Mouse (Mus musculus): ENCODE results near the gene Nr3c2. TPM values are rescaled to one million over a fixed set of nuclear protein-coding genes. Genes with fewer than 3 reads are reported as not detected.
A peak's percentile ranks its signal among the peaks of the same experiment; 100 is the strongest.

The Nr3c2 gene
- total and polyA plus RNA-seq, 2 experiments from 2014 or later: 5.7 to 6.0 TPM

- H3K9ac ChIP-seq (replicated peaks; ENCODE audit: low read length, poor library complexity, severe bottlenecking): no peak overlapping the region
- no peak for TF ChIP-seq CTCF (IDR thresholded peaks at IDR 0.05)
- no peak overlapping the region for H3K4me2 ChIP-seq (ENCODE audit: low read depth, low read length, poor library complexity, severe bottlenecking)
- H3K4me1 ChIP-seq (ENCODE audit: insufficient read depth, low read length): no peaks in the 10 kb centered on the region
- no peak for DNase-seq (ENCODE audit: low spot score)
- WGBS: 94% methylated on average over 7 of the region's 7 CpGs
- no peak for ATAC-seq (ENCODE audit: low FRiP score)
- H3K36me3 ChIP-seq (ENCODE audit: insufficient read depth, low read length): no peaks in the 10 kb centered on the region
- no peaks in the 10 kb centered on the region for H3K9me3 ChIP-seq (ENCODE audit: low read length)
- no peak overlapping the region for H3K4me3 ChIP-seq (ENCODE audit: low read depth, low read length)
- H3K27ac ChIP-seq (ENCODE audit: low read depth, low read length): no peak overlapping the region
- no peaks in the 10 kb centered on the region for H3K27me3 ChIP-seq (ENCODE audit: insufficient read depth, low read length)
Observed at GRCm38 (mm10) chr8:77102879-77103278, 203.6 kb downstream of the Nr3c2 start.

DNA sequence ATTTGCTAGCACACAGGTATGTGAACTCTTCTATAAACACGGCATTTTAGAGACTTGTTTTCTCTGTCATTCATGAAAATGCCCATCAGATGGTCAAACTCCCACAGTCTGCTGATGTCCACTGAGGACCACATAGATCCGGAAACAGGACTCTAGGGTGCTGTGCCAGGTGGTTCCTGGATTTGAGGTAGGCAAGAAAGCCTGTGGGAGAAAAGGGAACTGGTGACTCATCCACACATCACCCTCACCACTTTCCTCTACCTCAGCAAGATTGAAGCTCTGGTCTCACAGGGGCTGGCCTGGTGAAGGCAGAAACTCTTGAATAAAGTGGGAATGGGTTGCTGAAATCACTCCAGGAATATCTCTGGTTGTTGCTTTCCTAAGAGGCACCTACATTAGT is 213.5 kb downstream of the Nr3c2 start:
- no peak overlapping the region for H3K4me2 ChIP-seq (ENCODE audit: low read depth, low read length, poor library complexity, severe bottlenecking)
- ATAC-seq (ENCODE audit: low FRiP score) (no peak), DNase-seq (ENCODE audit: low spot score) (no peak)
- no peak overlapping the region for H3K4me3 ChIP-seq (ENCODE audit: low read depth, low read length)
- TF ChIP-seq CTCF (IDR thresholded peaks at IDR 0.05): no peak
- no peaks in the 10 kb centered on the region for H3K27me3 ChIP-seq (ENCODE audit: insufficient read depth, low read length)
- H3K9ac ChIP-seq (replicated peaks; ENCODE audit: low read length, poor library complexity, severe bottlenecking): no peak overlapping the region
- no peak overlapping the region for H3K27ac ChIP-seq (ENCODE audit: low read depth, low read length)
- H3K9me3 ChIP-seq (ENCODE audit: low read length): no peaks in the 10 kb centered on the region
- H3K4me1 ChIP-seq (ENCODE audit: insufficient read depth, low read length): no peaks in the 10 kb centered on the region
- no peaks in the 10 kb centered on the region for H3K36me3 ChIP-seq (ENCODE audit: insufficient read depth, low read length)
- 94% methylated on average over 2 of the region's 2 CpGs for WGBS

DNA sequence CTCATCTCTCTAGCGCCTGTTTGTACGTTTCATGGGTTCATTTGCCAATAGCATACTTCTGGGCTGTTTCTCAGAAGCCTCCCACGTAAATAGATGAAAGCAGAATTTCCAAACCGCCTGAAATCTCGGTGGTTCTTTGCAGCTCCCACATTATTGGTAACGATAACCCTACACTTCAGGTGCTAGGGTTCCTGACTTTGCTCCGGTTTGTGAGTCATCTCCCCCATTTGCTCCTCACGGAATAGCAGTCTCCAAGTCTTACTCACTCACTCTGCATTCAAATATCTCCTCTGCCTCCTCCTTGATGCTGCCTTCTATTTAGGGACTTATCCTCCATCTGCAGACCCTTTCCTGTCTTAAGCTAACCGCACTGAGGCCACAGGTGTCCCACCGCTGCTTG is 215.5 kb downstream of the Nr3c2 start:
- Histone ChIP-seq H3K4me2 (ENCODE audit: low read depth, low read length, poor library complexity, severe bottlenecking) (no peak overlapping the region), H3K4me3 (ENCODE audit: low read depth, low read length) (no peak overlapping the region), H3K36me3 (ENCODE audit: insufficient read depth, low read length) (no peaks in the 10 kb centered on the region), H3K27me3 (ENCODE audit: insufficient read depth, low read length) (no peaks in the 10 kb centered on the region), H3K27ac (ENCODE audit: low read depth, low read length) (no peak overlapping the region), H3K9ac (replicated peaks; ENCODE audit: low read length, poor library complexity, severe bottlenecking) (no peak overlapping the region), H3K9me3 (ENCODE audit: low read length) (no peaks in the 10 kb centered on the region), H3K4me1 (ENCODE audit: insufficient read depth, low read length) (no peaks in the 10 kb centered on the region)
- TF ChIP-seq CTCF (IDR thresholded peaks at IDR 0.05): no peak
- ATAC-seq (ENCODE audit: low FRiP score) (no peak), DNase-seq (ENCODE audit: low spot score) (no peak)
- WGBS: 85% methylated on average over 10 of the region's 10 CpGs

DNA sequence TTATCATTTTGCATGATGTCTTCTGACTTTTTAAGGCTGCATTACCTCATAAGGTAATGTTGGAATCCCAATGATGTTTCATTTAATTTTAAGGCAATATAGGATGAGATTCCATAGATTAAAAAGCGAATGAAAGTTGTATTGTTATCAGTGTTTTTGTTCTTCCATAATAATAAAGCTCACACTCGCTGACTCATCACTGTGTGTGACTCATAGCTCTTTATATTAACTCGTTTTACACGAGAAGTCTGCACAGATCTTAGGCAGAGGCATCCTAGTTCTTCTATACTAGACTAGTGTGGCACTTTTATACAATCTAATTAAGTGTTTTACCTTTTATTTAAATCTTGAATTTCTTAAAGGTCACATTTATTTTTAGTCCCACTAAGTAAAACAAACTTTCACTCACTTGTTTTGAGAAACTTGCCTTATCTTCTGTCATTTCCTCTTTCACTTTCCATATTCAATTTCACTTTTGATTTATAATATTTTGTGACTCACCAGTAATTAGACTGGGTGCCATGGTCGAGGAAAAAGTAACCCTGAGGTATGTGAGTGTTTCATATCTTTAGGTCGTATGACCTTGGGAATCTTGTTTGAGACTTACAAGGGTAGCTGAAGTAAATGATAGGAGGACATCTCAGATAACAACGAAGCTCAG is 217.3 kb downstream of the Nr3c2 start:
- H3K4me2 ChIP-seq (ENCODE audit: low read depth, low read length, poor library complexity, severe bottlenecking): no peak overlapping the region
- no peaks in the 10 kb centered on the region for H3K4me1 ChIP-seq (ENCODE audit: insufficient read depth, low read length)
- ATAC-seq (ENCODE audit: low FRiP score): no peak
- H3K9me3 ChIP-seq (ENCODE audit: low read length): no peaks in the 10 kb centered on the region
- H3K27me3 ChIP-seq (ENCODE audit: insufficient read depth, low read length): no peaks in the 10 kb centered on the region
- no peak overlapping the region for H3K27ac ChIP-seq (ENCODE audit: low read depth, low read length)
- TF ChIP-seq CTCF (IDR thresholded peaks at IDR 0.05): no peak
- no peak for DNase-seq (ENCODE audit: low spot score)
- no peaks in the 10 kb centered on the region for H3K36me3 ChIP-seq (ENCODE audit: insufficient read depth, low read length)
- WGBS: 80% methylated on average over 7 of the region's 7 CpGs
- no peak overlapping the region for H3K9ac ChIP-seq (replicated peaks; ENCODE audit: low read length, poor library complexity, severe bottlenecking)
- H3K4me3 ChIP-seq (ENCODE audit: low read depth, low read length): no peak overlapping the region

GRCm38 (mm10) chr8:77120810-77121570 is 221.7 kb downstream of the Nr3c2 start:
- ATAC-seq (ENCODE audit: low FRiP score) (no peak), DNase-seq (ENCODE audit: low spot score) (peak; percentile 5)
- WGBS: 60% methylated on average over 10 of the region's 10 CpGs

DNA sequence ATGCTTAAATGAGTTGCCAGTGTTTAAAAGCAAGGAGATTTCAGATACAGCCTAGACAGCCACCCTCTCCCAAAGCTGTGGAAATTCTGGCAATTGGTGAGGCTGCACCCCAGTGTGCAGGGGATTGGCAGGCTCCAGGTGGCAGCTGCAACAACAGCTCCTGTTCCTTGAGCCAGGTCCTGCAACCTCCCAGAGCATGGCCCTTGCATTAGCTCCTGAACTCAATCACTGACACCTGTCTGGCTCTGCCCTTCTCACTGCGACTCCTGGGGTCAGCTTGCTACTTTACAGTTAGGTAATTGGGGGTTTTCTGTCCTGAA is 222.3 kb downstream of the Nr3c2 start:
- H3K27ac ChIP-seq (ENCODE audit: low read depth, low read length): no peak overlapping the region
- WGBS: 66% methylated on average over 1 of the region's 1 CpGs
- H3K4me3 ChIP-seq (ENCODE audit: low read depth, low read length): no peak overlapping the region
- no peak overlapping the region for H3K9ac ChIP-seq (replicated peaks; ENCODE audit: low read length, poor library complexity, severe bottlenecking)
- H3K4me2 ChIP-seq (ENCODE audit: low read depth, low read length, poor library complexity, severe bottlenecking): no peak overlapping the region
- no peak for TF ChIP-seq CTCF (IDR thresholded peaks at IDR 0.05)
- no peaks in the 10 kb centered on the region for H3K9me3 ChIP-seq (ENCODE audit: low read length)
- no peak for DNase-seq (ENCODE audit: low spot score)
- H3K36me3 ChIP-seq (ENCODE audit: insufficient read depth, low read length): no peaks in the 10 kb centered on the region
- H3K27me3 ChIP-seq (ENCODE audit: insufficient read depth, low read length): no peaks in the 10 kb centered on the region
- ATAC-seq (ENCODE audit: low FRiP score): no peak
- no peaks in the 10 kb centered on the region for H3K4me1 ChIP-seq (ENCODE audit: insufficient read depth, low read length)

More at GRCm38 (mm10) chr8:77120810-77121570, 221.7 kb downstream of the Nr3c2 start:
- Histone ChIP-seq H3K4me2 (ENCODE audit: low read depth, low read length, poor library complexity, severe bottlenecking) (no peak overlapping the region), H3K4me1 (ENCODE audit: insufficient read depth, low read length) (no peaks in the 10 kb centered on the region), H3K4me3 (ENCODE audit: low read depth, low read length) (no peak overlapping the region), H3K9me3 (ENCODE audit: low read length) (no peaks in the 10 kb centered on the region), H3K27ac (ENCODE audit: low read depth, low read length) (no peak overlapping the region), H3K27me3 (ENCODE audit: insufficient read depth, low read length) (no peaks in the 10 kb centered on the region), H3K9ac (replicated peaks; ENCODE audit: low read length, poor library complexity, severe bottlenecking) (no peak overlapping the region), H3K36me3 (ENCODE audit: insufficient read depth, low read length) (no peaks in the 10 kb centered on the region)
- TF ChIP-seq CTCF (IDR thresholded peaks at IDR 0.05): no peak

Measured in midbrain, postnatal 0 days (tissue).